Mouse (Mus musculus): ENCODE data around the gene Grk2.
A peak's percentile ranks its signal among the peaks of the same experiment; 100 is the strongest.
"Not testable (repeated sequence)": the region's sequence is repeated elsewhere in the genome, so short reads cannot be mapped to it uniquely, and the experiment has no call there.

The Grk2 gene

GRCm38 (mm10) chr19:4268566-4269361 is 37.3 kb downstream of the Grk2 start, which contains the start of gene Ssh3:
Ssh3 (minus strand) TSS chr19:4269180.
- DNase-seq: peak; percentile 87 to 95

- no peak for DNase-seq
Observed at GRCm38 (mm10) chr19:4265956-4266355, 40.1 kb downstream of the Grk2 start.

GRCm38 (mm10) chr19:4264171-4264780 is 41.7 kb downstream of the Grk2 start:
- no peak for DNase-seq

- DNase-seq: no peak
Observed at GRCm38 (mm10) chr19:4263702-4264101, 42.3 kb downstream of the Grk2 start.

GRCm38 (mm10) chr19:4262756-4263155 is 43.3 kb downstream of the Grk2 start:
- no peak for DNase-seq

GRCm38 (mm10) chr19:4261038-4261698 is 44.9 kb downstream of the Grk2 start:
- no peak for DNase-seq

- DNase-seq: no peak
Observed at GRCm38 (mm10) chr19:4257897-4258252, 48.1 kb downstream of the Grk2 start.

- DNase-seq: peak; percentile 95 to 98
Observed at GRCm38 (mm10) chr19:4257216-4257896, 48.7 kb downstream of the Grk2 start.

- DNase-seq: no peak
Observed at GRCm38 (mm10) chr19:4255583-4256162, 50.3 kb downstream of the Grk2 start.

GRCm38 (mm10) chr19:4254230-4254629 is 51.8 kb downstream of the Grk2 start:
- DNase-seq: no peak

- DNase-seq: not testable (repeated sequence)
Observed at GRCm38 (mm10) chr19:4248683-4249082, 57.3 kb downstream of the Grk2 start.

- DNase-seq: no peak
Observed at GRCm38 (mm10) chr19:4247010-4247409, 59.0 kb downstream of the Grk2 start.

- no peak for DNase-seq
Observed at GRCm38 (mm10) chr19:4244775-4245174, 61.2 kb downstream of the Grk2 start.

GRCm38 (mm10) chr19:4242416-4242815 is 63.6 kb downstream of the Grk2 start:
- no peak for DNase-seq

GRCm38 (mm10) chr19:4240247-4240668 is 65.8 kb downstream of the Grk2 start:
- no peak for DNase-seq

Data from kidney, postnatal 25 days (tissue).